Comparison of ENCODE assay signal across 17 mouse cellular contexts in the genomic region with DNA sequence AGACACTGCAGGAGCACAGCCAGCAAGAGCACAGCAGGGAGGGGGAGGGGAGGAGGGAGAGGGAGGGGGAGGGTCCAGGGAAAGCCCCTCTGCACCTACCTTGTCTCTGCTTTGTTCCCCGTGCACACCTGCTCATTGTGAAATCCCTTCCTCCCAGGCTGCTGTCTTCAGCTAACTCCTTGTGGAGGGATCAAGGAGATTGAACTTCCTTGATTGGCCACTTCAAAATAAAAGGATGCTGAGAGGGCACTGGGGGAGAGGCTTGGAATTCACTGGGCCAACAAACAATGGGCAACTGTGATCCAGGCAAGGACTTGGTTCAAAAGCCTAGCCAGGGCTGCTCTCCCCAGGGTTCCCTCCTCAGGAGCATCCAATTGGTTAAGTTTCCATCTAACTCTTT. TPM values are rescaled to one million over a fixed set of nuclear protein-coding genes. Genes with fewer than 3 reads are reported as not detected.
"Had no signal": no experiment of that assay in that cellular context is flagged by ENCODE, and none has a peak within 500 bp of the region (broad histone marks: within the 10 kb centered on the region; RNA-seq: fewer than 3 reads in every experiment).

No protein-coding gene starts in this region.

- H3K4me3 ChIP-seq: intestine, embryonic 15.5 days; left cerebral cortex, adult 2 months; limb, embryonic 15.5 days; liver, embryonic 12.5 days; midbrain, embryonic 12.5 days; neural tube, embryonic 13.5 days; stomach, embryonic 15.5 days had no signal

- H3K9me3 ChIP-seq: intestine, embryonic 15.5 days; limb, embryonic 15.5 days; liver, embryonic 12.5 days; megakaryocyte, embryonic 14.5 days; midbrain, embryonic 12.5 days; neural tube, embryonic 13.5 days; stomach, embryonic 15.5 days had no signal

- H3K4me2 ChIP-seq: intestine, embryonic 15.5 days; limb, embryonic 15.5 days; liver, embryonic 12.5 days; midbrain, embryonic 12.5 days; neural tube, embryonic 13.5 days; stomach, embryonic 15.5 days had no signal

- H3K9ac ChIP-seq: intestine, embryonic 15.5 days; limb, embryonic 15.5 days; liver, embryonic 12.5 days; midbrain, embryonic 12.5 days; neural tube, embryonic 13.5 days; stomach, embryonic 15.5 days had no signal

- ATAC-seq: intestine, embryonic 15.5 days; liver, embryonic 12.5 days; midbrain, embryonic 16.5 days had no signal

- H3K27me3 ChIP-seq: intestine, embryonic 15.5 days; limb, embryonic 15.5 days; midbrain, embryonic 12.5 days; neural tube, embryonic 13.5 days; stomach, embryonic 15.5 days had no signal

- DNase-seq: kidney, adult 18-20 months; kidney, postnatal 14 days; right cerebral cortex, postnatal 14 days; thymus, postnatal 4 days had no signal

- H3K27ac ChIP-seq: intestine, embryonic 15.5 days; left cerebral cortex, adult 2 months; limb, embryonic 15.5 days; liver, embryonic 12.5 days; macrophage; midbrain, embryonic 12.5 days; neural tube, embryonic 13.5 days; stomach, embryonic 15.5 days had no signal

- H3K36me3 ChIP-seq: intestine, embryonic 15.5 days; limb, embryonic 15.5 days; liver, embryonic 12.5 days; midbrain, embryonic 12.5 days; neural tube, embryonic 13.5 days; stomach, embryonic 15.5 days had no signal

RNA-seq across cellular contexts. Expression of a gene that starts 53.9 kb away (rescaled TPM):
- polyA plus RNA-seq: large intestine, adult 2 months; liver, embryonic 16.5 days; midbrain, embryonic 12.5 days; spleen, adult 2 months; stomach, embryonic 15.5 days had no signal
